Mouse (Mus musculus) forebrain, embryonic 14.5 days (tissue): Measurements from ENCODE around the gene Apol7e. TPM values are rescaled to one million over a fixed set of nuclear protein-coding genes. Genes with fewer than 3 reads are reported as not detected.
A peak's percentile ranks its signal among the peaks of the same experiment; 100 is the strongest.

Experiments
- ATAC-seq: fragments of 200-750 bp; cut with Nextera tagmentation; 2 replicates; pipeline ENCODE4 v1.8.0; 2017; ENCODE audit warnings: mild to moderate bottlenecking, moderate library complexity
- DNase-seq: peaks from one replicate; pipeline ENCODE4 v3.0.0-alpha.2; 2015; ENCODE audit warnings: low spot score
- H3K27ac ChIP-seq: fragments of 300-500 bp; sonication (generic); 2 replicates; pipeline ENCODE4 v1.5.1; 2014; ENCODE audit warnings: low read depth, mild to moderate bottlenecking, control low read depth, low read length, moderate library complexity
- H3K27me3 ChIP-seq: fragments of 300-500 bp; sonication (generic); replicated peaks from 2 replicates; pipeline ENCODE4 v1.6.1; 2014; ENCODE audit warnings: low read length, control low read depth, mixed read lengths; ENCODE audit not compliant: control insufficient read depth, insufficient read depth
- H3K36me3 ChIP-seq: fragments of 300-500 bp; sonication (generic); 2 replicates; pipeline ENCODE4 v1.6.1; 2014; ENCODE audit warnings: low read length, control low read depth; ENCODE audit not compliant: control insufficient read depth, insufficient read depth
- H3K4me1 ChIP-seq: fragments of 300-500 bp; sonication (generic); 2 replicates; pipeline ENCODE4 v1.6.1; 2014; ENCODE audit warnings: antibody characterized with exemption, low read length, control low read depth; ENCODE audit not compliant: control insufficient read depth, insufficient read depth
- H3K4me2 ChIP-seq: fragments of 300-500 bp; sonication (generic); 2 replicates; pipeline ENCODE4 v1.6.1; 2014; ENCODE audit warnings: mild to moderate bottlenecking, control low read depth, low read length
- H3K4me3 ChIP-seq: fragments of 300-500 bp; sonication (generic); 2 replicates; pipeline ENCODE4 v1.5.1; 2014; ENCODE audit warnings: low read depth, low read length, control low read depth
- H3K9ac ChIP-seq: fragments of 300-500 bp; sonication (generic); 2 replicates; pipeline ENCODE4 v1.6.1; 2014; ENCODE audit warnings: mild to moderate bottlenecking, low read length, control low read depth, moderate library complexity
- H3K9me3 ChIP-seq: fragments of 300-500 bp; sonication (generic); replicated peaks from 2 replicates; pipeline ENCODE4 v1.6.1; 2016; ENCODE audit warnings: low read length, control low read depth, mixed read lengths; ENCODE audit not compliant: control insufficient read depth
- WGBS: fragments of 180-500 bp; shearing (Covaris S2); extraction: QIAGEN DNeasy Blood & Tissue Kit; methylation state at CpG from one replicate; pipeline ENCODE4 v1.1.7; 2014; 5-methylcytosine and 5-hydroxymethylcytosine counted together
- polyA plus RNA-seq: library from polyadenylated mRNA; unstranded; fragments of >200 nt; fragmentation: Nextera tagmentation; extraction: Ambion mirVana; gene quantifications from 2 replicates; pipeline ENCODE4 v1.2.1, GENCODE M21; 2014

Apol7e gene
- polyA plus RNA-seq, 1 experiment from 2014 or later: not detected

GRCm38 (mm10) chr15:77761561-77762380, 63.1 kb downstream of the Apol7e start:
- Histone ChIP-seq H3K4me1 (no peaks in the 10 kb centered on the region), H3K4me3 (no peak overlapping the region), H3K27ac (no peak overlapping the region), H3K27me3 (no peaks in the 10 kb centered on the region), H3K9ac (no peak overlapping the region), H3K4me2 (no peak overlapping the region), H3K9me3 (no peaks in the 10 kb centered on the region), H3K36me3 (peaks cover 63% of the 10 kb centered on the region)
- DNase-seq: peak; percentile 44
- no peak for ATAC-seq
- 78% methylated on average over 22 of the region's 22 CpGs for WGBS

GRCm38 (mm10) chr15:77763050-77763449, 64.4 kb downstream of the Apol7e start:
- no peaks in the 10 kb centered on the region for H3K4me1 ChIP-seq
- peaks cover 75% of the 10 kb centered on the region for H3K36me3 ChIP-seq
- no peak overlapping the region for H3K9ac ChIP-seq
- H3K27ac ChIP-seq: no peak overlapping the region
- no peaks in the 10 kb centered on the region for H3K27me3 ChIP-seq
- no peak overlapping the region for H3K4me2 ChIP-seq
- 94% methylated on average over 16 of the region's 16 CpGs for WGBS
- H3K4me3 ChIP-seq: no peak overlapping the region
- DNase-seq: no peak
- no peaks in the 10 kb centered on the region for H3K9me3 ChIP-seq
- ATAC-seq: no peak

- H3K4me3 ChIP-seq: no peak overlapping the region
- no peaks in the 10 kb centered on the region for H3K9me3 ChIP-seq
- DNase-seq: no peak
- H3K4me2 ChIP-seq: no peak overlapping the region
- no peak overlapping the region for H3K9ac ChIP-seq
- H3K27me3 ChIP-seq: no peaks in the 10 kb centered on the region
- ATAC-seq: no peak
- no peak overlapping the region for H3K27ac ChIP-seq
- 93% methylated on average over 11 of the region's 11 CpGs for WGBS
- peaks cover 82% of the 10 kb centered on the region for H3K36me3 ChIP-seq
- no peaks in the 10 kb centered on the region for H3K4me1 ChIP-seq
These were observed 65.0 kb downstream of the Apol7e start for GRCm38 (mm10) chr15:77763702-77764101.

- DNase-seq: peak; percentile 12
- Histone ChIP-seq H3K4me1 (no peaks in the 10 kb centered on the region), H3K9ac (no peak overlapping the region), H3K9me3 (no peaks in the 10 kb centered on the region), H3K36me3 (peaks cover 90% of the 10 kb centered on the region), H3K4me2 (no peak overlapping the region), H3K27me3 (no peaks in the 10 kb centered on the region), H3K27ac (no peak overlapping the region), H3K4me3 (no peak overlapping the region)
- WGBS: 82% methylated on average over 13 of the region's 13 CpGs
- no peak for ATAC-seq
These were observed 65.8 kb downstream of the Apol7e start for GRCm38 (mm10) chr15:77764391-77765006.

- no peaks in the 10 kb centered on the region for H3K27me3 ChIP-seq
- H3K27ac ChIP-seq: no peak overlapping the region
- H3K36me3 ChIP-seq: peaks cover 95% of the 10 kb centered on the region
- DNase-seq (no peak), ATAC-seq (no peak)
- H3K9me3 ChIP-seq: no peaks in the 10 kb centered on the region
- no peaks in the 10 kb centered on the region for H3K4me1 ChIP-seq
- H3K4me3 ChIP-seq: no peak overlapping the region
- 96% methylated on average over 16 of the region's 16 CpGs for WGBS
- no peak overlapping the region for H3K4me2 ChIP-seq
- H3K9ac ChIP-seq: no peak overlapping the region
These were observed 66.9 kb downstream of the Apol7e start for GRCm38 (mm10) chr15:77765484-77766093.

- ATAC-seq (no peak), DNase-seq (no peak)
- Histone ChIP-seq H3K9ac (no peak overlapping the region), H3K4me2 (no peak overlapping the region), H3K27me3 (no peaks in the 10 kb centered on the region), H3K9me3 (no peaks in the 10 kb centered on the region), H3K4me3 (no peak overlapping the region), H3K36me3 (peaks cover 96% of the 10 kb centered on the region), H3K27ac (no peak overlapping the region), H3K4me1 (no peaks in the 10 kb centered on the region)
- 92% methylated on average over 10 of the region's 11 CpGs for WGBS
These were observed 68.3 kb downstream of the Apol7e start for GRCm38 (mm10) chr15:77766981-77767380.

Other genes with a start within 250 kb of the Apol7e start
- gene Apol10a, start 221.8 kb upstream of the Apol7e start, polyA plus RNA-seq: not detected in 2 replicates
- gene Apol11a, start 190.6 kb upstream of the Apol7e start, polyA plus RNA-seq: not detected in 2 replicates
- not detected in 2 replicates for gene Apol7c, start 165.5 kb upstream of the Apol7e start, polyA plus RNA-seq
- gene 1700025B11Rik, start 137.0 kb upstream of the Apol7e start, polyA plus RNA-seq: not detected in 2 replicates
- gene Apol10b, start 102.7 kb upstream of the Apol7e start, polyA plus RNA-seq: 0.09 TPM in 1 of 2 replicates, not detected in the other
- not detected in 2 replicates for gene Gm36245, start 99.6 kb upstream of the Apol7e start, polyA plus RNA-seq
- gene Apol11b, start 55.6 kb upstream of the Apol7e start, polyA plus RNA-seq: not detected in 2 replicates
- not detected in 2 replicates for gene Apol9b, start 30.2 kb downstream of the Apol7e start, polyA plus RNA-seq
- gene Apol8, start 58.1 kb downstream of the Apol7e start, polyA plus RNA-seq: 0.06 TPM in 1 of 2 replicates, not detected in the other
- 10.8 and 14.6 TPM in 2 replicates for gene Myh9, start 143.3 kb downstream of the Apol7e start, polyA plus RNA-seq
- gene Txn2, start 230.1 kb downstream of the Apol7e start, polyA plus RNA-seq: 269 and 291 TPM in 2 replicates